9 mouse cellular contexts compared by ENCODE assay signal in the genomic region with DNA sequence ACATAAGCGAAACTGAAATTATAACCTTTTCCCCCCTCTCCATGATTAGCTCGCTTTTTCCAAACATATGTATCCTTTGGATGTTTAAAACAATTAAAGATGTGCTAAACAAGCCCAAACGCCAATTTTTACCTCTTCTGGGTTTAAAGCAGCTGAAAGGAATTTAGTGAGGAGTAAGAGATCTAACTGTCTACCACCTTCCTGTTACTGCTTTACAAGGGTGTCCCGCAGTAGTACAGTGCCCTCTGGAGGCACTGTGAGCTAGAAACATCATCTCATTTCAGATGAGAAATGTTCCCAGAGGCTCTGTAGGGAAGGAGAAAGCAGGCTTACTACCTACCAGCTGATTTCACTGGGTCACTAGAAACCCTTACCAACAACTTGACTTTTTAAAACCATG.
A peak's percentile ranks its signal among the peaks of the same experiment; 100 is the strongest.
DNase-seq lines count a peak whose midpoint lies in the region; ATAC-seq and TF ChIP-seq lines count a peak whose summit lies in the region.
"Had no signal": no experiment of that assay in that cellular context is flagged by ENCODE, and none has a peak within 500 bp of the region (broad histone marks: within the 10 kb centered on the region; RNA-seq: fewer than 3 reads in every experiment).

No protein-coding gene starts in this region.

- CTCF ChIA-PET in Patski (lab: Charles Lee), result interaction anchor here (0.6 to 10.1 kb wide), 11 partner anchors 10 to 292 kb away, joined by 3 to 108 read pairs (median 5); no protein-coding TSS in a partner anchor

- TF ChIP-seq POLR2A in limb, embryonic 14.5 days (IDR thresholded peaks at IDR 0.05; ENCODE audit: borderline replicate concordance, extremely low read depth, insufficient read depth, insufficient read length), result no peak

- WGBS in neural tube, embryonic 11.5 days, result 61% methylated on average over 4 of the region's 4 CpGs
- WGBS in embryonic facial prominence, embryonic 11.5 days, result 45% methylated on average over 4 of the region's 4 CpGs
- WGBS in limb, embryonic 14.5 days, result 43% methylated on average over 4 of the region's 4 CpGs

- H3K36me3 ChIP-seq in neural tube, embryonic 11.5 days (ENCODE audit: control insufficient read depth, insufficient read depth, low read length), result no peaks in the 10 kb centered on the region
- no peaks in the 10 kb centered on the region for H3K36me3 ChIP-seq in embryonic facial prominence, embryonic 11.5 days (replicated peaks; ENCODE audit: control insufficient read depth, insufficient read depth, low read depth, low read length)
- peaks cover 6% of the 10 kb centered on the region; the same call in 1 of the 2 replicates for H3K36me3 ChIP-seq in limb, embryonic 14.5 days (ENCODE audit: control insufficient read depth, insufficient read depth, low read length)

- H3K9ac ChIP-seq in neural tube, embryonic 11.5 days (ENCODE audit: low read length), result no peak overlapping the region
- H3K9ac ChIP-seq in embryonic facial prominence, embryonic 11.5 days (replicated peaks; ENCODE audit: low read length), result no peak overlapping the region
- H3K9ac ChIP-seq in limb, embryonic 14.5 days (ENCODE audit: low read depth, low read length, severe bottlenecking), result no peak overlapping the region
- H3K9ac ChIP-seq: neural tube, embryonic 13.5 days had no signal

- POLR2A ChIA-PET in Patski (lab: Charles Lee), result interaction anchor here (0.8 kb wide), 1 partner anchor 162 kb away, joined by 3 read pairs; no protein-coding TSS in a partner anchor

- H3K9me3 ChIP-seq in neural tube, embryonic 11.5 days (ENCODE audit: control insufficient read depth, low read length), result no peaks in the 10 kb centered on the region
- no peaks in the 10 kb centered on the region for H3K9me3 ChIP-seq in embryonic facial prominence, embryonic 11.5 days (replicated peaks; ENCODE audit: control insufficient read depth, low read length)
- no peaks in the 10 kb centered on the region for H3K9me3 ChIP-seq in limb, embryonic 14.5 days (ENCODE audit: control insufficient read depth, low read length)
- H3K9me3 ChIP-seq: neural tube, embryonic 13.5 days had no signal

- in situ Hi-C loops in Patski (cut with MboI; ENCODE audit: low pct_unique_long_range_greater_than_20kb), result loop anchor here (5.0 kb wide), 1 partner anchor 160 kb away; no protein-coding TSS in a partner anchor

- H3K27me3 ChIP-seq in neural tube, embryonic 11.5 days (ENCODE audit: control insufficient read depth, insufficient read depth, low read length), result no peaks in the 10 kb centered on the region
- H3K27me3 ChIP-seq in Patski, result no peaks in the 10 kb centered on the region
- H3K27me3 ChIP-seq in embryonic facial prominence, embryonic 11.5 days (ENCODE audit: control insufficient read depth, insufficient read depth, low read length), result no peaks in the 10 kb centered on the region
- no peaks in the 10 kb centered on the region for H3K27me3 ChIP-seq in limb, embryonic 14.5 days (ENCODE audit: control insufficient read depth, insufficient read depth, low read length)
- H3K27me3 ChIP-seq: neural tube, embryonic 13.5 days had no signal

- H3K27ac ChIP-seq in neural tube, embryonic 11.5 days (ENCODE audit: low read depth, low read length), result no peak overlapping the region
- no peak overlapping the region for H3K27ac ChIP-seq in embryonic facial prominence, embryonic 11.5 days (replicated peaks; ENCODE audit: low read depth, low read length)
- no peak overlapping the region for H3K27ac ChIP-seq in limb, embryonic 14.5 days (replicated peaks; ENCODE audit: low read depth, low read length)
- H3K27ac ChIP-seq: neural tube, embryonic 13.5 days had no signal

- no peak for ATAC-seq in neural tube, embryonic 11.5 days (ENCODE audit: insufficient read depth, low FRiP score, low TSS enrichment)
- no peak for ATAC-seq in Patski
- no peak for ATAC-seq in embryonic facial prominence, embryonic 11.5 days (replicated peaks; ENCODE audit: insufficient number of reproducible peaks, low FRiP score, low TSS enrichment, low read depth)
- ATAC-seq in limb, embryonic 14.5 days (ENCODE audit: low FRiP score, low read depth), result no peak
- ATAC-seq in neutrophil, adult 5-6 weeks (ENCODE audit: extremely low read depth, insufficient number of reproducible peaks, low FRiP score, poor library complexity, severe bottlenecking), result peak; percentile 90

- TF ChIP-seq CTCF in Patski (IDR thresholded peaks at IDR 0.05), result peak; percentile 85

- H3K4me2 ChIP-seq in neural tube, embryonic 11.5 days (ENCODE audit: low read depth), result no peak overlapping the region
- no peak overlapping the region for H3K4me2 ChIP-seq in embryonic facial prominence, embryonic 11.5 days (ENCODE audit: low read depth, low read length)
- H3K4me2 ChIP-seq in limb, embryonic 14.5 days (replicated peaks; ENCODE audit: low read depth, low read length, severe bottlenecking), result no peak overlapping the region
- H3K4me2 ChIP-seq: neural tube, embryonic 13.5 days had no signal

- no peak overlapping the region for H3K4me3 ChIP-seq in neural tube, embryonic 11.5 days (ENCODE audit: low read depth, low read length)
- H3K4me3 ChIP-seq in embryonic facial prominence, embryonic 11.5 days (ENCODE audit: low read depth, low read length), result no peak overlapping the region
- H3K4me3 ChIP-seq in limb, embryonic 14.5 days (replicated peaks; ENCODE audit: low read length), result no peak overlapping the region
- H3K4me3 ChIP-seq: neural tube, embryonic 13.5 days had no signal

- peak; percentile 33 for DNase-seq in neural tube, embryonic 11.5 days (ENCODE audit: low spot score)
- no peak for DNase-seq in neural tube, embryonic 10.5 days (ENCODE audit: extremely low spot score, low spot score)
- DNase-seq in Patski (ENCODE audit: low read depth, low spot score), result no peak
- DNase-seq in embryonic facial prominence, embryonic 11.5 days (ENCODE audit: low spot score), result peak; percentile 68
- peak; percentile 22 for DNase-seq in kidney, adult 18-20 months
- DNase-seq in limb, embryonic 14.5 days (ENCODE audit: low spot score), result peak; percentile 63
- no peak for DNase-seq in gastrocnemius, adult 8-10 months (ENCODE audit: low spot score in 2 of 2)

- H3K4me1 ChIP-seq in neural tube, embryonic 11.5 days (ENCODE audit: control insufficient read depth, insufficient read depth, low read length), result no peaks in the 10 kb centered on the region
- H3K4me1 ChIP-seq in embryonic facial prominence, embryonic 11.5 days (ENCODE audit: control insufficient read depth, insufficient read depth, low read length), result no peaks in the 10 kb centered on the region
- H3K4me1 ChIP-seq in limb, embryonic 14.5 days (ENCODE audit: control insufficient read depth, insufficient read depth, low read length), result no peaks in the 10 kb centered on the region
- H3K4me1 ChIP-seq: neural tube, embryonic 13.5 days had no signal

Comparison
In these comparisons a context has a peak if more than half of its experiments do, and no peak if none do; other contexts are left out.
1. DNase-seq: peak in neural tube, embryonic 11.5 days (single experiment), embryonic facial prominence, embryonic 11.5 days (single experiment), kidney, adult 18-20 months (single experiment) and limb, embryonic 14.5 days (single experiment); none in neural tube, embryonic 10.5 days (single experiment), Patski (single experiment) and gastrocnemius, adult 8-10 months (0 of 2).